Mouse (Mus musculus): Measurements from ENCODE around the gene Usp49.

GRCm38 (mm10) chr17:47617605-47618307 is 12.7 kb upstream of the Usp49 start:
- TF ChIP-seq CTCF (IDR thresholded peaks at IDR 0.05; ENCODE audit: control insufficient read depth, insufficient read depth, insufficient replicate concordance, low read depth, low read length) (no peak), POLR2A (IDR thresholded peaks at IDR 0.05; ENCODE audit: control insufficient read depth, low read depth, low read length) (no peak)

Data from testis, adult 2 months (tissue).